Mouse (Mus musculus): ENCODE measurements around the gene Ociad1. TPM values are rescaled to one million over a fixed set of nuclear protein-coding genes. Genes with fewer than 3 reads are reported as not detected.

The Ociad1 gene
- 220 and 251 TPM in 2 replicates for polyA plus RNA-seq (2015; fragmentation: Nextera tagmentation; extraction: Ambion mirVana)

GRCm38 (mm10) chr5:73292502-73293457 lies at the start of gene Ociad1:
TSS of gene Ociad1 (plus strand) at chr5:73292784.
- Histone ChIP-seq H3K27me3 (replicated peaks) (no peaks in the 10 kb centered on the region), H3K4me2 (peak within 1 kb of the TSS; percentile 83), H3K4me3 (peak within 1 kb of the TSS; percentile 93), H3K4me1 (peaks cover 31% of the 10 kb centered on the region), H3K36me3 (peaks cover 23% of the 10 kb centered on the region), H3K9ac (peak within 1 kb of the TSS; percentile 98), H3K9me3 (no peaks in the 10 kb centered on the region), H3K27ac (replicated peaks) (peak within 1 kb of the TSS; percentile 98)
- ATAC-seq (ENCODE audit: extremely low read depth, insufficient number of reproducible peaks, low FRiP score, low TSS enrichment): peak; percentile 99
- WGBS: under 1% methylated on average over 56 of the region's 58 CpGs

- H3K4me2 ChIP-seq: no peak overlapping the region
- no peak overlapping the region for H3K9ac ChIP-seq
- no peak for ATAC-seq (ENCODE audit: extremely low read depth, insufficient number of reproducible peaks, low FRiP score, low TSS enrichment)
- H3K27ac ChIP-seq (replicated peaks): no peak overlapping the region
- WGBS: 65% methylated on average over 13 of the region's 13 CpGs
- H3K36me3 ChIP-seq: peaks cover 4% of the 10 kb centered on the region; the same call in 1 of the 2 replicates
- H3K4me1 ChIP-seq: peaks cover 51% of the 10 kb centered on the region
- H3K4me3 ChIP-seq: no peak overlapping the region
- H3K9me3 ChIP-seq: no peaks in the 10 kb centered on the region
- no peaks in the 10 kb centered on the region for H3K27me3 ChIP-seq (replicated peaks)
Observed at GRCm38 (mm10) chr5:73244403-73244802, 48.2 kb upstream of the Ociad1 start.

- 83% methylated on average over 6 of the region's 6 CpGs for WGBS
- no peaks in the 10 kb centered on the region for H3K9me3 ChIP-seq
- peaks cover 4% of the 10 kb centered on the region; the same call in 1 of the 2 replicates for H3K36me3 ChIP-seq
- peaks cover 62% of the 10 kb centered on the region for H3K4me1 ChIP-seq
- H3K4me3 ChIP-seq: no peak overlapping the region
- no peak overlapping the region for H3K4me2 ChIP-seq
- no peak overlapping the region for H3K9ac ChIP-seq
- ATAC-seq (ENCODE audit: extremely low read depth, insufficient number of reproducible peaks, low FRiP score, low TSS enrichment): no peak
- no peak overlapping the region for H3K27ac ChIP-seq (replicated peaks)
- H3K27me3 ChIP-seq (replicated peaks): no peaks in the 10 kb centered on the region
Observed at GRCm38 (mm10) chr5:73246414-73246813, 46.2 kb upstream of the Ociad1 start.

GRCm38 (mm10) chr5:73248211-73248610 lies 44.4 kb upstream of the Ociad1 start:
- no peak for ATAC-seq (ENCODE audit: extremely low read depth, insufficient number of reproducible peaks, low FRiP score, low TSS enrichment)
- WGBS: 78% methylated on average over 8 of the region's 8 CpGs
- no peaks in the 10 kb centered on the region for H3K27me3 ChIP-seq (replicated peaks)

GRCm38 (mm10) chr5:73249341-73249740 lies 43.2 kb upstream of the Ociad1 start:
- peaks cover 4% of the 10 kb centered on the region; the same call in 1 of the 2 replicates for H3K36me3 ChIP-seq
- H3K27me3 ChIP-seq (replicated peaks): no peaks in the 10 kb centered on the region
- ATAC-seq (ENCODE audit: extremely low read depth, insufficient number of reproducible peaks, low FRiP score, low TSS enrichment): no peak
- no peak overlapping the region for H3K4me3 ChIP-seq
- 85% methylated on average over 4 of the region's 4 CpGs for WGBS
- H3K27ac ChIP-seq (replicated peaks): no peak overlapping the region
- H3K4me2 ChIP-seq: no peak overlapping the region
- H3K9me3 ChIP-seq: no peaks in the 10 kb centered on the region
- peaks cover 65% of the 10 kb centered on the region for H3K4me1 ChIP-seq
- H3K9ac ChIP-seq: no peak overlapping the region

More at GRCm38 (mm10) chr5:73248211-73248610, 44.4 kb upstream of the Ociad1 start:
- Histone ChIP-seq H3K36me3 (peaks cover 4% of the 10 kb centered on the region; the same call in 1 of the 2 replicates), H3K9ac (no peak overlapping the region), H3K27ac (replicated peaks) (no peak overlapping the region), H3K4me1 (peaks cover 60% of the 10 kb centered on the region), H3K4me2 (no peak overlapping the region), H3K4me3 (no peak overlapping the region), H3K9me3 (no peaks in the 10 kb centered on the region)

- H3K4me2 ChIP-seq: peak overlapping the region; percentile 82
- no peak overlapping the region for H3K27ac ChIP-seq (replicated peaks)
Observed at GRCm38 (mm10) chr5:73252739-73253138, 39.8 kb upstream of the Ociad1 start.

GRCm38 (mm10) chr5:73254660-73255059 lies 37.9 kb upstream of the Ociad1 start:
- H3K4me2 ChIP-seq: peak overlapping the region; percentile 82
- ATAC-seq (ENCODE audit: extremely low read depth, insufficient number of reproducible peaks, low FRiP score, low TSS enrichment): no peak
- no peaks in the 10 kb centered on the region for H3K9me3 ChIP-seq
- H3K27ac ChIP-seq (replicated peaks): peak overlapping the region; percentile 98
- 20% methylated on average over 5 of the region's 5 CpGs for WGBS
- peaks cover 47% of the 10 kb centered on the region for H3K4me1 ChIP-seq
- no peaks in the 10 kb centered on the region for H3K36me3 ChIP-seq
- peak overlapping the region; percentile 99 for H3K4me3 ChIP-seq
- peak overlapping the region; percentile 97 for H3K9ac ChIP-seq
- no peaks in the 10 kb centered on the region for H3K27me3 ChIP-seq (replicated peaks)

More at GRCm38 (mm10) chr5:73252739-73253138, 39.8 kb upstream of the Ociad1 start:
- H3K36me3 ChIP-seq: peaks cover 4% of the 10 kb centered on the region; the same call in 1 of the 2 replicates
- H3K27me3 ChIP-seq (replicated peaks): no peaks in the 10 kb centered on the region
- no peak for ATAC-seq (ENCODE audit: extremely low read depth, insufficient number of reproducible peaks, low FRiP score, low TSS enrichment)
- H3K4me3 ChIP-seq: no peak overlapping the region
- peak overlapping the region; percentile 50; the same call in 1 of the 2 replicates for H3K9ac ChIP-seq
- H3K9me3 ChIP-seq: no peaks in the 10 kb centered on the region
- peaks cover 55% of the 10 kb centered on the region for H3K4me1 ChIP-seq

- under 1% methylated on average over 105 of the region's 129 CpGs for WGBS
- Histone ChIP-seq H3K36me3 (no peaks in the 10 kb centered on the region), H3K9ac (peak overlapping the region; percentile 97), H3K4me2 (peak overlapping the region; percentile 82), H3K27me3 (replicated peaks) (no peaks in the 10 kb centered on the region), H3K9me3 (no peaks in the 10 kb centered on the region), H3K27ac (replicated peaks) (peak overlapping the region; percentile 98), H3K4me1 (peaks cover 38% of the 10 kb centered on the region), H3K4me3 (peak overlapping the region; percentile 99)
- peak; percentile 27; the same call in 1 of the 2 replicates for ATAC-seq (ENCODE audit: extremely low read depth, insufficient number of reproducible peaks, low FRiP score, low TSS enrichment)
Observed at GRCm38 (mm10) chr5:73255321-73256251, 37.0 kb upstream of the Ociad1 start.

GRCm38 (mm10) chr5:73256352-73257065 lies 36.1 kb upstream of the Ociad1 start, which contains the start of gene Fryl:
TSS of gene Fryl (minus strand) at chr5:73256619.
- Histone ChIP-seq H3K4me3 (peak within 1 kb of the TSS; percentile 99), H3K36me3 (no peaks in the 10 kb centered on the region), H3K27me3 (replicated peaks) (no peaks in the 10 kb centered on the region), H3K9ac (peak within 1 kb of the TSS; percentile 97), H3K9me3 (no peaks in the 10 kb centered on the region), H3K4me2 (peak within 1 kb of the TSS; percentile 84), H3K4me1 (peaks cover 38% of the 10 kb centered on the region), H3K27ac (replicated peaks) (peak within 1 kb of the TSS; percentile 98)
- peak; percentile 93 for ATAC-seq (ENCODE audit: extremely low read depth, insufficient number of reproducible peaks, low FRiP score, low TSS enrichment)
- WGBS: under 1% methylated on average over 41 of the region's 44 CpGs

GRCm38 (mm10) chr5:73257096-73257495 lies 35.5 kb upstream of the Ociad1 start:
- Histone ChIP-seq H3K4me3 (peak overlapping the region; percentile 99), H3K27ac (replicated peaks) (peak overlapping the region; percentile 76), H3K36me3 (no peaks in the 10 kb centered on the region), H3K4me2 (peak overlapping the region; percentile 84), H3K9me3 (no peaks in the 10 kb centered on the region), H3K27me3 (replicated peaks) (no peaks in the 10 kb centered on the region), H3K4me1 (peaks cover 35% of the 10 kb centered on the region), H3K9ac (peak overlapping the region; percentile 79)
- no peak for ATAC-seq (ENCODE audit: extremely low read depth, insufficient number of reproducible peaks, low FRiP score, low TSS enrichment)
- 1% methylated on average over 11 of the region's 11 CpGs for WGBS

Data from heart, embryonic 13.5 days (tissue).